Mouse (Mus musculus) erythroblast, embryonic 14.5 days (primary cell): Measurements from ENCODE around the gene Ptpn3.

Experiments
- GATA1 ChIP-seq: IDR thresholded peaks from 2 replicates; pipeline ENCODE4 v1.6.1; 2012; ENCODE audit warnings: low read length, inconsistent platforms, mixed read lengths
- TAL1 ChIP-seq: IDR thresholded peaks from 3 replicates; pipeline ENCODE4 v1.6.1; 2012; ENCODE audit warnings: low read length, inconsistent platforms, mixed read lengths

DNA sequence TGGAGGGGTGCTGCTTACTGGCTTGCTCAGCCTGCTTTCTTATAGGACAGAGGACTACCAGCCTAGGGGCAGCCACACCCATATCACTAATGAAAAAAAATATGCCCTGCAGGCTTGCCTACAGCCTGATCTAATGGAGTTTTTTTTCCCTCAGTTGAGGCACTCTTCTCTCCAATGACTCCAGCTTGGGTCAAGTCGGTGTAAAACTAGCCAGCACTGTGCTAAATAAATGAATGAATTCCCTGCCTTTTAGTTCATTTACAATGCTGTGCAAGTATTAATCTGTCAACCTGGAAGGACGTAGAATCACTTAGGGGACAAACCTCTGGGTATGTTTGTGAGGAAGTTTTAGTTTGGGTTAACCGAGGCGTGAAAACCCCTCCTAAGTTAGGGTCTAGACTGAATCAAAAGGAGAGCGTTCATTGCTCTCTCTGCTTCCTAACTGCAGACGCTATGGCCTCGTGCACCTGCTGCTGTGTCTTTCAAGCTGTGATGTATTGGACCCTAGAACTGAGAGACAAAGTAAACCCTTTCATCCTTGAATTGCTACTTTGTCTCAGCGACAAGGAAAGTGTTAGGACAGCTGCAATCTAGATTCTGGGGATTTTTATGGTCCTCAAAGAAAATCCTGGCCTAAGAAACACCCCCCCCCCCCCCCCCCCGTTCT is 33.5 kb upstream of the Ptpn3 start:
- TF ChIP-seq GATA1: no peak
- no peak for TF ChIP-seq TAL1
